Mouse (Mus musculus) embryonic facial prominence, embryonic 13.5 days (tissue): Measurements from ENCODE around the gene Olfr875. TPM values are rescaled to one million over a fixed set of nuclear protein-coding genes. Genes with fewer than 3 reads are reported as not detected.
A peak's percentile ranks its signal among the peaks of the same experiment; 100 is the strongest.
"Not testable (repeated sequence)": the region's sequence is repeated elsewhere in the genome, so short reads cannot be mapped to it uniquely, and the experiment has no call there.

Source experiments
- ATAC-seq: fragments of 200-750 bp; cut with Nextera tagmentation; 2 replicates; pipeline ENCODE4 v1.8.0; 2017; ENCODE audit warnings: low read depth; ENCODE audit not compliant: insufficient number of reproducible peaks, insufficient read depth, low FRiP score, low TSS enrichment
- H3K27ac ChIP-seq: fragments of 300-500 bp; sonication (generic); 2 replicates; pipeline ENCODE4 v1.5.1; 2015; ENCODE audit warnings: moderate library complexity, mild to moderate bottlenecking, inconsistent platforms
- H3K27me3 ChIP-seq: fragments of 300-500 bp; sonication (generic); 2 replicates; pipeline ENCODE4 v1.6.1; 2015; ENCODE audit warnings: mild to moderate bottlenecking, inconsistent platforms
- H3K36me3 ChIP-seq: fragments of 300-500 bp; sonication (generic); 2 replicates; pipeline ENCODE4 v1.6.1; 2015; ENCODE audit warnings: mild to moderate bottlenecking, inconsistent platforms
- H3K4me1 ChIP-seq: fragments of 300-500 bp; sonication (generic); 2 replicates; pipeline ENCODE4 v1.6.1; 2015; ENCODE audit warnings: inconsistent platforms
- H3K4me2 ChIP-seq: fragments of 300-500 bp; sonication (generic); 2 replicates; pipeline ENCODE4 v1.6.1; 2015; ENCODE audit warnings: moderate library complexity, mild to moderate bottlenecking, inconsistent platforms
- H3K4me3 ChIP-seq: fragments of 300-500 bp; sonication (generic); 2 replicates; pipeline ENCODE4 v1.5.1; 2015; ENCODE audit warnings: mild to moderate bottlenecking, inconsistent platforms
- H3K9ac ChIP-seq: fragments of 300-500 bp; sonication (generic); 2 replicates; pipeline ENCODE4 v1.6.1; 2015; ENCODE audit warnings: mild to moderate bottlenecking, inconsistent platforms
- H3K9me3 ChIP-seq: fragments of 300-500 bp; sonication (generic); 2 replicates; pipeline ENCODE4 v1.6.1; 2016; ENCODE audit warnings: inconsistent platforms
- WGBS: fragments of 180-500 bp; shearing (Covaris S2); methylation state at CpG from one replicate; pipeline ENCODE4 v1.1.7; 2015; ENCODE audit warnings: mixed read lengths; 5-methylcytosine and 5-hydroxymethylcytosine counted together
- polyA plus RNA-seq: library from polyadenylated mRNA; unstranded; fragments of >200 nt; fragmentation: Nextera tagmentation; extraction: Ambion mirVana; gene quantifications from 2 replicates; pipeline ENCODE4 v1.2.1, GENCODE M21; 2015

The Olfr875 gene
- polyA plus RNA-seq, result not detected in 2 replicates

DNA sequence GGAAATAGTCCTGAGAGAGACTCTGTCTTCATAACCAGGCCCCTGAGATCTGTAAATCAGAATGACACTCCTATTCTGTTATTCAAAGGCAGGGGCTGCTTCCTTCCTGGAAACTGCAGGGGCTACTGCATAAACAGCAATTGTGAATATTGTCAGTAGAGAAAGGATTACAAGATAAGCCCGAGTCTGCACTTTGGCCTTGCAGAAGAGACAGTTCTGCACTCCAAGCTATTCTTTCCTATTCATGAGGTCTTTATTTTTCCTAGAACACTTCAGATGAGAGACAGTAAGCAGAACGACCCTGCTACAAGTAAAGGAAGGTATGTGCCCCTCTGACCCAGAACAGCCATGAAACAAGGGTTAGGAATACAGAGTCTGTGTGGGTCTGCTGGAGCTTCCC lies at the start of gene Olfr875:
Gene Olfr875 (plus strand): TSS at position 99 of the 400 bp plus-strand sequence.
- Histone ChIP-seq H3K27ac (no peak within 1 kb of the TSS), H3K36me3 (no peaks in the 10 kb centered on the region), H3K4me3 (no peak within 1 kb of the TSS), H3K4me2 (no peak within 1 kb of the TSS), H3K9ac (no peak within 1 kb of the TSS), H3K9me3 (no peaks in the 10 kb centered on the region), H3K27me3 (no peaks in the 10 kb centered on the region), H3K4me1 (no peaks in the 10 kb centered on the region)
- ATAC-seq, result no peak
- 49% methylated on average over 2 of the region's 2 CpGs for WGBS

DNA sequence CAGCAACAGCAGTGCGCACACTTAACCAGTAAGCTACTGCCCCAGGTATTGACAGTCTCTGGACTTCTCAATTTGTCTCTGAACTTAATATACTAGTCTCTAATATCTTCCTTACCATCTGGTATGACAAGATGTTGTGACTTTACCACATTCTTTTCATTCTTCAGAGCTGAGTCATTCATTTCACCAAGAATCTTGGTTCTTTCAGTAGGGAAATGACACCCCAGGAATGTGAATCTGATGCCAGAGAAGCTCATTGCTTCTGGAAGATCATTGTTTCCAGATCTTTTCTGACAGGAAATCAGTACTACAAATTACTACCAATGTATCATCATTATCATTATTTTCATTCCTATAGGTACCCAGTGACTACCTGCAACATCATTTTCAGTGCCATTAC lies 37.3 kb upstream of the Olfr875 start:
- no peak overlapping the region for H3K27ac ChIP-seq
- H3K36me3 ChIP-seq, result no peaks in the 10 kb centered on the region
- H3K9me3 ChIP-seq, result no peaks in the 10 kb centered on the region
- H3K4me3 ChIP-seq, result no peak overlapping the region
- ATAC-seq, result no peak
- 82% methylated on average over 1 of the region's 1 CpGs for WGBS
- no peak overlapping the region for H3K4me2 ChIP-seq
- H3K27me3 ChIP-seq, result no peaks in the 10 kb centered on the region
- H3K9ac ChIP-seq, result no peak overlapping the region
- H3K4me1 ChIP-seq, result no peaks in the 10 kb centered on the region

DNA sequence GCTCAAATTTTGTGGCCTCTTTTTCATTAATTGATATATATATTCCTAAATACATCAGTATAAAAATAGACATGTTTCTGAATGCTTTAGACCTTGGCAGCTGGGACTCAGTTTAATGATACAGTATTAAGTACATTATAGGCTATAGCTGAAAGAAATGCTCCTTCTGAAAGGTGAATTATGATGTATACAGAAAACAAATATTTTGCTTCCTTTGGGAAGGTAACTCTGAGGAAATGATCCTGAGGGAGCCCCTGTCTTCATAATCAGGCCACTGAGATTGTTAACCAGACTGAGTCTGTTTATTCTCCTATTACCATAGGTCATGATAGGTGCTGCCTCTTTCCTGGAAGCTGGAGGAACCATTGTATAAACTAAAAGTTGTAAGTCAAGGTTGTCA lies 26.9 kb upstream of the Olfr875 start, which contains the start of gene Olfr874:
Gene Olfr874 (plus strand): TSS at position 301 of the 400 bp plus-strand sequence.
- Histone ChIP-seq H3K36me3 (no peaks in the 10 kb centered on the region), H3K27ac (no peak within 1 kb of the TSS), H3K4me3 (no peak within 1 kb of the TSS), H3K9me3 (no peaks in the 10 kb centered on the region), H3K9ac (no peak within 1 kb of the TSS), H3K4me1 (no peaks in the 10 kb centered on the region), H3K27me3 (no peaks in the 10 kb centered on the region), H3K4me2 (no peak within 1 kb of the TSS)
- no peak for ATAC-seq

DNA sequence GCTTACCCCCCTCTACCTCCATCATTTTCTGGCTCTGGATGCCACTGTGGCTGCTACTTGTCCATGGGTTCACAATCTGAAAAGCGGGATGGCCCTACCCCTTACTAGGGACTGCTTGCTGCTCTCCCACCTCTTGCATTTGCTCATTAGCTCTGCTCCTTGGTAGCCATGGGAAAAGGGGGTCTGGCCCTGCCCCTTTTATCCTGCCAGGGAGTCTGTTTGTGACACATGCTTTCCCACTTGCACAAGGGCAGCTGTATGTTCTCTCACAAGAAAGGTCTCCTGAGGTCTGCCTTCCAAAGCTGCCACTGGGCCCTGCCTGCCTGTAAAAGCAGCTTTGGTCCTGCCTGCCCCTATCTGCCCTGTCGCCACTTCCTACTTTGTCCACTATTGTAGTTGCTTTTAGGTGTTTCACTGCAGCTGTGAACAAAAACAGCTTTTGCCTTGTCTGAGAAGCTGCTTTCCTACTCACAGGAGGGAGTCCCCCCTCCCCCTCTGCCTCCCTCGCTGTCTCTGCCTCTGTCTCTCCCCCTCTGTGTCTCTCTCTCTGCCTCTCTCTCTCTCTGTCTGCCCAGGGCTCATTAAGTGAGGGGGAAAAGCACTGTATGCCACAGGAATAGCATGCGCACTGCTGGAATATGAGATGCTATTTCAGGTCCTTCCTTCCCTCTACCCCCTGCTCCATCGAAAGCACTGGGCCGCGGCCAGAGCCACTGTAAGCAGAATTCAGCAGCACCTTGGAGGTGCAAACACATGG lies 21.2 kb upstream of the Olfr875 start:
- H3K4me3 ChIP-seq, result no peak overlapping the region
- H3K4me2 ChIP-seq, result no peak overlapping the region
- no peak overlapping the region for H3K9ac ChIP-seq
- no peaks in the 10 kb centered on the region for H3K9me3 ChIP-seq
- H3K27me3 ChIP-seq, result no peaks in the 10 kb centered on the region
- no peak overlapping the region for H3K27ac ChIP-seq
- H3K4me1 ChIP-seq, result no peaks in the 10 kb centered on the region
- WGBS, result 36% methylated on average over 7 of the region's 7 CpGs
- ATAC-seq, result no peak
- H3K36me3 ChIP-seq, result no peaks in the 10 kb centered on the region

DNA sequence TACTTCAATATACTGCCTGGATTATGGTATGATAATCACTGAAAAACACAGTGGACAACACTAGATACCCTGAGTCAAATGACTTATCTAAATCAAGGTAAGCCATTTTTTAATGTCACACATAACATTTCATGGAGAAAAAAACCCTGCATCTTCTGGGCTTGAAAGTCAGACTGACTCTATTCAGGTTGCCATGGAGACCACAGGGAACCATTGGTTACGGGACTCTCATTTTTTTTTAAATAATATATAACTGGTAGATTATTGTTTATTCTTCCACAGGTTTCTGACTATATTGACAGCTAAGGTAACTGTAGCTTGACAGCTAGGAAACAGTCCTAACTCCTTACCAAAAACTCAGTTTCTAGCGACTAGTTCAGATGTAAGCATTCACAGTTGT lies 20.2 kb upstream of the Olfr875 start:
- Histone ChIP-seq H3K4me1 (no peaks in the 10 kb centered on the region), H3K27me3 (no peaks in the 10 kb centered on the region), H3K9me3 (no peaks in the 10 kb centered on the region), H3K27ac (no peak overlapping the region), H3K36me3 (no peaks in the 10 kb centered on the region), H3K4me2 (no peak overlapping the region), H3K9ac (no peak overlapping the region), H3K4me3 (no peak overlapping the region)
- ATAC-seq, result no peak
- WGBS, result 60% methylated on average over 2 of the region's 2 CpGs

DNA sequence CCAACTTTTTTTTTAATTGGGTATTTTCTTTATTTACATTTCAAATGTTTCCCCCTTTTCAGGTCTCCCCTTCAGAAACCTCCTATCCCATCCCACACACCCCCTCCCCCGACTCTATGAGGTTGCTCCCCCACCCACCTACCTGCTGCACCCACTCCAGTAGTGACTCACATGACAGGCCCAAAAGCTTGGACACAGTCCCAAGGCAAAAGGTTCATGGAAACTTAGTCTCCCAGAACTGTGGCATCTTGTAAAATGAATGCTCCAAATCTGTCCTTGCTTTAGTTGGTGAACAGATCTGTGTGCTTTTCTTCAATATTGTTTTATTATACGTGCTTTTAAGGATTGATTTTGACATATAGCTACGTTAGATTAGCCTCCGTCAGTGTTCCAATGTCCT lies 19.7 kb upstream of the Olfr875 start:
- H3K27me3 ChIP-seq, result no peaks in the 10 kb centered on the region
- 67% methylated on average over 4 of the region's 4 CpGs for WGBS
- no peak for ATAC-seq
- H3K4me1 ChIP-seq, result no peaks in the 10 kb centered on the region
- no peak overlapping the region for H3K4me2 ChIP-seq
- H3K4me3 ChIP-seq, result no peak overlapping the region
- H3K27ac ChIP-seq, result no peak overlapping the region
- H3K9ac ChIP-seq, result no peak overlapping the region
- no peaks in the 10 kb centered on the region for H3K36me3 ChIP-seq
- H3K9me3 ChIP-seq, result no peaks in the 10 kb centered on the region

DNA sequence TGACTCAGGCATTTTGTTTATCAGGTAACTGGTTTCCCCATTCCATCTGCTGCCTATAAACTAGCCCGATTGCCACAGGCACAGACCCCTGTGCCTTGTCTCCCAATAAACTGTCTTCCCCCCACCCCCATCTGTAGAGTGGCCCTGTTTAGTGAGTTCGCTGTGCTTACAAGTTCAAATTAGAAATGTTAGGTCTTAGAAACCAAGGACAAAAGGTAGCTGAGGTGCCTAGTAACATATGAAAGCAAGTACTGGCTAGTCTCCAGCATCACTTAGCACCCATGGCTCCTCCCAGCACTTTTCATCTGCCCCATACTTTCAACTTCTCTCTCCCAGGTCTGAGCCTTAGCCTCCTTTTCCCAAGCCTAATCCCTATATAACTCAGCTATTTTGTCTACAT lies 9.9 kb upstream of the Olfr875 start:
- Histone ChIP-seq H3K4me1 (no peaks in the 10 kb centered on the region), H3K4me3 (no peak overlapping the region), H3K27ac (no peak overlapping the region), H3K27me3 (no peaks in the 10 kb centered on the region), H3K4me2 (no peak overlapping the region), H3K36me3 (no peaks in the 10 kb centered on the region), H3K9ac (no peak overlapping the region), H3K9me3 (no peaks in the 10 kb centered on the region)
- WGBS, result 85% methylated on average over 2 of the region's 2 CpGs
- ATAC-seq, result no peak

DNA sequence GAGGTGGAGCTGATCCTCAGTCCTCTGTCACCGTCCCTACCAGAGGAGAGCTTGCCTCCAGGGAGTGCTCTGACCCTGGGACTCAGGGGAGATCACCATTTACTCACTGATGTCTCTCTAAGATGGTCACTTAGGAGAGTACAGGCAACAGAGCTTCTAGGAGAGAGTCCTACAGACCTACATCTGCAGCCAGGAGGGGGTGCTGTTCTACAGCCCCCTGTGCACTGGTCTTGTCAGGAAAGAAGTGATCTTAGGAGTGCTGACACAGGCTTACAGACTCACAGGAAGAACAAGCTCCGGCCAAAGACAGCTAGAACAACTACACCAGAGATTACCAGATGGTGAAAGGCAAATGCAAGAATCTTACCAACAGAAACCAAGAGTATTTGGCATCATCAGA lies 9.1 kb upstream of the Olfr875 start:
- 61% methylated on average over 2 of the region's 2 CpGs for WGBS
- Histone ChIP-seq H3K27ac (no peak overlapping the region), H3K27me3 (no peaks in the 10 kb centered on the region), H3K9ac (no peak overlapping the region), H3K4me1 (no peaks in the 10 kb centered on the region), H3K9me3 (no peaks in the 10 kb centered on the region), H3K4me3 (no peak overlapping the region), H3K4me2 (no peak overlapping the region), H3K36me3 (no peaks in the 10 kb centered on the region)
- ATAC-seq, result no peak

DNA sequence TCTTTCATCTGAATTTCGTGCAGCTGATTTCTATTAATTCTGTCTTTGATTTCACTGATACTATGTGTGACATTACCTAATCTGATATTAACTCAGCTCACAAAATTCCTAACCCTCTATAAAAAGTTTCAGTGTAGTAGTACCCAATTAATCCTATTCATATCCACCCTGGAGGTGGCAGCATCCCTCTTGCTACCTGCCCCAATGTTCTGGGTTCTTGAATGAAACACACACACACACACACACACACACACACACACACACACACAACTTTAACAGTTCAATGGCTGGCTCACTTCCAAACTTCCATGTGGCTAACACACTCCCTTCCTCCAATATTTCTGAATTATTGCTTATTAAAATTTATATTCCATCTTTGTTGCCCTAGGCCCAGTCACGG lies 996 bp upstream of the Olfr875 start:
- H3K9ac ChIP-seq, result no peak overlapping the region
- no peak overlapping the region for H3K4me3 ChIP-seq
- no peak overlapping the region for H3K27ac ChIP-seq
- no peak for ATAC-seq
- WGBS, result 69% methylated on average over 2 of the region's 2 CpGs
- H3K9me3 ChIP-seq, result no peaks in the 10 kb centered on the region
- no peaks in the 10 kb centered on the region for H3K4me1 ChIP-seq
- H3K27me3 ChIP-seq, result no peaks in the 10 kb centered on the region
- H3K4me2 ChIP-seq, result no peak overlapping the region
- no peaks in the 10 kb centered on the region for H3K36me3 ChIP-seq

DNA sequence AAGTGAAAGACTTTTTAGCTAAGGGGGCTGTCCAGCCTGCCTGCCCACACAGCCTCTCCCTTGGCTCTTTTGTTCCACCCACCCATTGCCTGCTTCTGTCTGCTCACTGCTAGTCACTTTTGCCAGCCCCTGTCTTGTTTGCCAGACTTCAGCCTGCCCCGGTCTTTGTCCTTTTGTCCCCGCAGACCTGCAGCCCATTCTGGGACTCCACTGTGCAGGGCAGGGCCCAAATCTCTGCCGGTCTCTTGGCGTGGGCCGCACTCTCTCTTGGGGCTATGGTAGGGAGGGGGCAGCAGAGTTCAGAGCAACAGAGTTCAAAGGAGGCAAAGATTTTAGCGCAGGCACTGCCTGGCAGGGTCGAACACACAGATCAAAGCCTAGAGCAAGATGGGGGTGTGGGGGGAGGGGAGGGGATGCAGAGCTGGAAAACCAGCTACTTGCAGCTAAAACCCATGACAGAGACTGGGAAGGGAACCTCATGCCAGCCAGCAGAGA lies 11.2 kb downstream of the Olfr875 start:
- Histone ChIP-seq H3K27me3 (no peaks in the 10 kb centered on the region), H3K4me1 (peaks cover 6% of the 10 kb centered on the region), H3K4me2 (peak overlapping the region; percentile 57), H3K4me3 (peak overlapping the region; percentile 30), H3K9me3 (no peaks in the 10 kb centered on the region), H3K27ac (peak overlapping the region; percentile 75), H3K9ac (peak overlapping the region; percentile 66), H3K36me3 (no peaks in the 10 kb centered on the region)
- peak; percentile 59 for ATAC-seq
- 5% methylated on average over 7 of the region's 7 CpGs for WGBS

DNA sequence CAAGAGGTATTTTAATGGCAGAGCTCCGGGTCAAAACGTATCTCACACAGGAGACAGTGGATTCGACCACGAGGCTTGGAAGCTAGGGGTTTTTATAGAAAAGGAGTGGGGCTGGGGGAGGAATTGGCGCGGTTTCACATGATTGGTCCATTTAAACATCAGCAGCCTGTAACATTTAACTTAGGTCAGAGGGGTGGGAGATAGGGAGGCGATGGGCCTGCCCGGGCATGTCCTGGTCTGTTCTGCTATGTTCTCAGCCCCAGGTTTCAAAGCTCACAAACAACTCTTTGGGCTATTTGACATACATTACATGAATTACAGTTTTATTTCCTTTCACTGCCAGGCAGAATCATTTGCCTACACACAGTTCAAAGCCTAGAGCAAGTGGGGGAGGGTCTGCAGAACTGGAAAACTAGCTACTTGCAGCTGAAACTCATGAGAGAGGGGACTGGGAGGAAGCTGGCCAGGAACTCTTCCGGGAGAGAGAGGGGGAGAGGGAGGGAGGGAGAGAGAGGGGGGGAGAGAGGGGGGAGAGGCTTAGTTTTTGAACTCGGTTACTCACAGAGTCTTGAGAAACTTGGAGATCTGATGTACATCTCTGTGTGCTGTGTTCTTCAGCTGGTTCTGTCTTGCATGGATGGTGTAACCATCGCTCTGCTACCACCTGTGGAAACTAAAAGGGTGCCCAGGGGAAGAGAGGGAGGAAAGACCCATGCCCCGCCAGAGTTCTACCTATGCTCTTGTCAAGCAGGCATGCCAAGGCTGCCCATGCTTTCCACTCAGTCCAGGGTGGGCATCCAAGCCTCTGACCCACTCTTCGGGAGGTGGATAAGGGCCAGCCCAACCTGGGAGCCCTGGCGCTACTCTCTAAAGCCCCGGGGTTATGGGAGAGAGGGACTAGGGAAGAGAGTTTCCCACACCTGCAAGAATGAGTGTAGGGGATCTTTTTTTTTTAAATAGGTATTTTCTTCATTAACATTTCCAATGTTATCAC lies 12.0 kb downstream of the Olfr875 start:
- WGBS, result 50% methylated on average over 11 of the region's 15 CpGs
- not testable (repeated sequence) for H3K27me3 ChIP-seq, H3K9me3 ChIP-seq, H3K36me3 ChIP-seq, ATAC-seq, H3K4me1 ChIP-seq
- Histone ChIP-seq H3K4me3 (peak overlapping the region; percentile 30; the same call in 1 of the 2 replicates), H3K4me2 (peak overlapping the region; percentile 57), H3K27ac (peak overlapping the region; percentile 33; the same call in 1 of the 2 replicates), H3K9ac (peak overlapping the region; percentile 66; the same call in 1 of the 2 replicates)
